Comparison of ENCODE assay signal across 9 mouse cellular contexts in the genomic region with DNA sequence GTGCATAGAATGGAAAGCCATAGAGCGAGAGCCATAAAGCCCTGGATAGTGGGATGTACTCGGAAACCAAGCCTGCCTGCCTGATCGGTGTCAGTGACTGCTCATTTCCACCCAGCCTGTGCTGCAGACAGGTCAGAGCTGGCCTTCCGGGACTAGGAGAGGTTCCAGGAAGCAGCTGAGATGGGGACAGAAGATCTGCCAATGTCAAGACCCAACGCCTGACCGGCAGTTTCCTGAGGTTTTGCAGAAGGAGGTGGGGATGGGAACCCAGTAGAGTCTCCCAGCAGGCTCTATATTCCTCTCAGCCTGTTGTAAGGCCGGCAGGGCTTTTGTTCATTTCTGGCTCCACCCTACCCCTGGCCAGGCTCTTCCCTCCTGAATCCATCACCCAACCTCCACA. TPM values are rescaled to one million over a fixed set of nuclear protein-coding genes. Genes with fewer than 3 reads are reported as not detected.
DNase-seq lines count a peak whose midpoint lies in the region; ATAC-seq lines count a peak whose summit lies in the region.
"Had no signal": no experiment of that assay in that cellular context is flagged by ENCODE, and none has a peak within 500 bp of the region (broad histone marks: within the 10 kb centered on the region; RNA-seq: fewer than 3 reads in every experiment).

No protein-coding gene starts in this region.

- no peak overlapping the region for H3K9ac ChIP-seq in kidney, embryonic 15.5 days
- H3K9ac ChIP-seq in lung, embryonic 16.5 days (ENCODE audit: low read length): peak overlapping the region; percentile 21; the same call in 1 of the 2 replicates

- peak overlapping the region; percentile 91 for H3K27ac ChIP-seq in heart, embryonic 10.5 days
- peak overlapping the region; percentile 82 for H3K27ac ChIP-seq in kidney, embryonic 15.5 days
- peak overlapping the region; percentile 84 for H3K27ac ChIP-seq in lung, embryonic 16.5 days (ENCODE audit: low read length)

- peak; percentile 59 to 65 for DNase-seq in adrenal gland, postnatal 36 days
- no peak for DNase-seq in adrenal gland, postnatal 4 days (ENCODE audit: low spot score in 2 of 2)
- DNase-seq in heart, embryonic 10.5 days (ENCODE audit: low spot score): no peak
- DNase-seq in cerebellum, postnatal 4 days (ENCODE audit: low spot score in 2 of 2): no peak
- no peak for DNase-seq in ovary, postnatal 14 days (ENCODE audit: low spot score)
- no peak for DNase-seq in urinary bladder, postnatal 10 days (ENCODE audit: low spot score)
- DNase-seq: cerebellum, adult 9-11 months had no signal

- no peaks in the 10 kb centered on the region for H3K27me3 ChIP-seq in heart, embryonic 10.5 days (ENCODE audit: insufficient read depth, poor library complexity, severe bottlenecking)
- H3K27me3 ChIP-seq in kidney, embryonic 15.5 days: no peaks in the 10 kb centered on the region
- no peaks in the 10 kb centered on the region for H3K27me3 ChIP-seq in lung, embryonic 16.5 days (ENCODE audit: control insufficient read depth, insufficient read depth, low read depth, low read length)

- no peaks in the 10 kb centered on the region for H3K9me3 ChIP-seq in heart, embryonic 10.5 days
- no peaks in the 10 kb centered on the region for H3K9me3 ChIP-seq in kidney, embryonic 15.5 days (replicated peaks)
- H3K9me3 ChIP-seq in lung, embryonic 16.5 days (ENCODE audit: control insufficient read depth, low read length): no peaks in the 10 kb centered on the region

- H3K4me2 ChIP-seq in kidney, embryonic 15.5 days: no peak overlapping the region
- peak overlapping the region; percentile 31 for H3K4me2 ChIP-seq in lung, embryonic 16.5 days (ENCODE audit: low read depth, low read length)

- no peak overlapping the region for H3K4me3 ChIP-seq in heart, embryonic 10.5 days
- no peak overlapping the region for H3K4me3 ChIP-seq in kidney, embryonic 15.5 days (replicated peaks)
- H3K4me3 ChIP-seq in lung, embryonic 16.5 days (ENCODE audit: low read length): no peak overlapping the region

- peak; percentile 20; the same call in 1 of the 2 replicates for ATAC-seq in kidney, embryonic 15.5 days (replicated peaks; ENCODE audit: low FRiP score)
- ATAC-seq in lung, embryonic 16.5 days (ENCODE audit: low read depth): peak; percentile 49

- WGBS in heart, embryonic 10.5 days: 39% methylated on average over 7 of the region's 7 CpGs
- 46% methylated on average over 7 of the region's 7 CpGs for WGBS in kidney, embryonic 15.5 days
- WGBS in lung, embryonic 16.5 days: 27% methylated on average over 7 of the region's 7 CpGs

- peaks cover 71% of the 10 kb centered on the region for H3K4me1 ChIP-seq in heart, embryonic 10.5 days
- peaks cover 38% of the 10 kb centered on the region for H3K4me1 ChIP-seq in kidney, embryonic 15.5 days
- peaks cover 37% of the 10 kb centered on the region for H3K4me1 ChIP-seq in lung, embryonic 16.5 days (replicated peaks; ENCODE audit: control insufficient read depth, insufficient read depth, low read length)

- peaks cover 21% of the 10 kb centered on the region for H3K36me3 ChIP-seq in heart, embryonic 10.5 days
- H3K36me3 ChIP-seq in kidney, embryonic 15.5 days: peaks cover 26% of the 10 kb centered on the region
- H3K36me3 ChIP-seq in lung, embryonic 16.5 days (ENCODE audit: control insufficient read depth, insufficient read depth, low read length): peaks cover 13% of the 10 kb centered on the region

RNA-seq across cellular contexts. Expression of gene Micall1, which starts 9.8 kb away (rescaled TPM):
- total RNA-seq in adrenal gland, postnatal 36 days (2021): 10 to 100 TPM; 41.3 to 51.4 TPM
- 10 to 100 TPM; 36.0 to 40.2 TPM for total RNA-seq in adrenal gland, postnatal 4 days (2021)
- 13.1 and 14.5 TPM in 2 replicates for polyA plus RNA-seq in heart, embryonic 10.5 days (2016; fragmentation: Nextera tagmentation; extraction: Ambion mirVana)
- polyA plus RNA-seq in kidney, embryonic 15.5 days (2015; fragmentation: Nextera tagmentation; extraction: Ambion mirVana): 8.6 and 11.0 TPM in 2 replicates
- polyA plus RNA-seq in lung, embryonic 16.5 days (2015; fragmentation: Nextera tagmentation; extraction: Ambion mirVana): 6.9 and 7.8 TPM in 2 replicates

RNA-seq across cellular contexts. Expression of gene Eif3l, which starts 23.9 kb away (rescaled TPM):
- 100 to 1,000 TPM; 140 to 156 TPM for total RNA-seq in adrenal gland, postnatal 36 days (2021)
- 100 to 1,000 TPM; 158 to 162 TPM for total RNA-seq in adrenal gland, postnatal 4 days (2021)
- 201 and 226 TPM in 2 replicates for polyA plus RNA-seq in heart, embryonic 10.5 days (2016; fragmentation: Nextera tagmentation; extraction: Ambion mirVana)
- polyA plus RNA-seq in kidney, embryonic 15.5 days (2015; fragmentation: Nextera tagmentation; extraction: Ambion mirVana): 243 and 247 TPM in 2 replicates
- polyA plus RNA-seq in lung, embryonic 16.5 days (2015; fragmentation: Nextera tagmentation; extraction: Ambion mirVana): 196 and 209 TPM in 2 replicates

RNA-seq across cellular contexts. Expression of gene Ankrd54, which starts 36.2 kb away (rescaled TPM):
- 10 to 100 TPM; 18.9 to 27.0 TPM for total RNA-seq in adrenal gland, postnatal 36 days (2021)
- total RNA-seq in adrenal gland, postnatal 4 days (2021): 10 to 100 TPM; 23.8 to 29.7 TPM
- polyA plus RNA-seq in heart, embryonic 10.5 days (2016; fragmentation: Nextera tagmentation; extraction: Ambion mirVana): 34.8 and 48.7 TPM in 2 replicates
- polyA plus RNA-seq in kidney, embryonic 15.5 days (2015; fragmentation: Nextera tagmentation; extraction: Ambion mirVana): 47.7 and 56.3 TPM in 2 replicates
- polyA plus RNA-seq in lung, embryonic 16.5 days (2015; fragmentation: Nextera tagmentation; extraction: Ambion mirVana): 52.6 and 56.7 TPM in 2 replicates

RNA-seq across cellular contexts. Expression of gene Polr2f, which starts 41.9 kb away (rescaled TPM):
- total RNA-seq in adrenal gland, postnatal 36 days (2021): 100 to 1,000 TPM; 137 to 143 TPM
- total RNA-seq in adrenal gland, postnatal 4 days (2021): 100 to 1,000 TPM; 134 to 142 TPM
- polyA plus RNA-seq in heart, embryonic 10.5 days (2016; fragmentation: Nextera tagmentation; extraction: Ambion mirVana): 289 and 326 TPM in 2 replicates
- polyA plus RNA-seq in kidney, embryonic 15.5 days (2015; fragmentation: Nextera tagmentation; extraction: Ambion mirVana): 303 and 317 TPM in 2 replicates
- polyA plus RNA-seq in lung, embryonic 16.5 days (2015; fragmentation: Nextera tagmentation; extraction: Ambion mirVana): 255 and 267 TPM in 2 replicates

RNA-seq across cellular contexts. Expression of gene 1700088E04Rik, which starts 42.2 kb away (rescaled TPM):
- 1 to 10 TPM; 5.5 to 7.3 TPM for total RNA-seq in adrenal gland, postnatal 36 days (2021)
- total RNA-seq in adrenal gland, postnatal 4 days (2021): 1 to 10 TPM; 8.0 to 9.0 TPM
- polyA plus RNA-seq in heart, embryonic 10.5 days (2016; fragmentation: Nextera tagmentation; extraction: Ambion mirVana): 6.0 and 8.1 TPM in 2 replicates
- polyA plus RNA-seq in kidney, embryonic 15.5 days (2015; fragmentation: Nextera tagmentation; extraction: Ambion mirVana): 7.7 and 10.5 TPM in 2 replicates
- 16.3 and 18.3 TPM in 2 replicates for polyA plus RNA-seq in lung, embryonic 16.5 days (2015; fragmentation: Nextera tagmentation; extraction: Ambion mirVana)

Comparison
In these comparisons a context has a peak if more than half of its experiments do, and no peak if none do; other contexts are left out.
1. DNase-seq: peak in adrenal gland, postnatal 36 days (2 of 2); none in adrenal gland, postnatal 4 days (0 of 2), heart, embryonic 10.5 days (single experiment), cerebellum, postnatal 4 days (0 of 2), ovary, postnatal 14 days (single experiment) and urinary bladder, postnatal 10 days (single experiment).
2. Peak in every context shown above with its lines, with median percentiles within 50 percentile points of each other: H3K27ac ChIP-seq.